Mouse (Mus musculus) E14TG2a.4 (cell line): ENCODE measurements at regions not wholly inside any gene's neighbourhood (a gene's known extent, or its start where the extent isn't known, plus 50 kb on each side); places are given as distances from the start of the nearest gene placed in this dataset.

Experiments used
- H3K27me3 ChIP-seq: 2 replicates; pipeline ENCODE4 v1.6.1; 2014; ENCODE audit warnings: low read length, control low read depth; ENCODE audit not compliant: insufficient read depth
- H3K36me3 ChIP-seq: 2 replicates; pipeline ENCODE4 v1.6.1; 2014; ENCODE audit warnings: low read length, control low read depth; ENCODE audit not compliant: insufficient read depth
- H3K4me1 ChIP-seq: replicated peaks from 2 replicates; pipeline ENCODE4 v1.6.1; 2014; ENCODE audit warnings: low read depth, low read length, control low read depth
- H3K4me3 ChIP-seq: replicated peaks from 2 replicates; pipeline ENCODE4 v1.5.1; 2014; ENCODE audit warnings: mild to moderate bottlenecking, low read length
- H3K9me3 ChIP-seq: 2 replicates; pipeline ENCODE4 v1.6.1; 2014; ENCODE audit warnings: low read length, control low read depth
- CTCF ChIP-seq: conservative IDR thresholded peaks from 2 replicates; pipeline ENCODE4 v1.5.1; 2014; ENCODE audit warnings: low read length
- NANOG ChIP-seq: IDR thresholded peaks from 2 replicates; pipeline ENCODE4 v1.6.1; 2014; ENCODE audit warnings: borderline replicate concordance, low read length, mixed read lengths
- POU5F1 ChIP-seq: IDR thresholded peaks from 2 replicates; pipeline ENCODE4 v1.6.1; 2014; ENCODE audit warnings: low read length, borderline replicate concordance

DNA sequence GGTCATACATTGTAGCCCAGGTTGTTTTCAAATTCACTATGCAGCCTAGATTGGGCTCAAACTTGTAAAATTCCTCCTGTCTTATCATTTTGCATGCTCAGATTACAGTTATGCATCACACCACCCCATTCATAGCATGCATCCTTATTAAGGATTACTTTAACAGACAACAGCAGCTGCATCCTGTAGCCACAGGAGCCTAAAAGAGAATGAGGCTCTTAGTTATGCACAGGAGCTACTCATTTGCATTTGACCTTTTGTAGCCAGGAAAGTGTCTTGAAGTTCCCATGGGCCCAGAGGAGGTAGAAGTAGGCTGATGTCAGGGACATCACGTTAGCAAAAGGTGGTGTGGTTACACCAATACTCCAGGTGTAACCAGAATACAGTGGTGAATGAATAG is 148.9 kb upstream of the Sdr16c6 start:
- H3K9me3 ChIP-seq = peaks cover 34% of the 10 kb centered on the region

DNA sequence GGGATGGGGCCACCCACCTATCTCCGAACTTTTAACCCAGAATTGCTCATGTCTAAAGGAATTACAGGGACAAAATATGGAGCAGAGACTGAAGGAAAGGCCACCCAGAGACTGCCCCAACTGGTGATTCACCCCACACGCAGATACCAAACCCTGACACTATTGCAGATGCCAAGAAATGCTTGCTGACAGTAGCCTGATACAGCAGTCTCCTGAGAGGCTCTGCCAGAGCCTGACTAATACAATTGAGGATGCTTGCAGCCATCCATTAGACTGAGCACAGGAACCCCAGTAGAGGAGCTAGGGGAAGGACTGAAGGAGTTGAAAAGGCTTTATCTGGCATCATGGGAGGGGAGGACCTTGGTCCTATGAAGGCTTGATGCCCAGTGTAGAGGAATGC is 142.4 kb upstream of the Sdr16c6 start:
- no peak for TF ChIP-seq CTCF
- no peak for TF ChIP-seq POU5F1
- TF ChIP-seq NANOG = no peak
- Histone ChIP-seq H3K36me3 (no peaks in the 10 kb centered on the region), H3K4me3 (no peak overlapping the region), H3K27me3 (no peaks in the 10 kb centered on the region), H3K9me3 (no peaks in the 10 kb centered on the region), H3K4me1 (no peaks in the 10 kb centered on the region)

More for the DNA sequence above, 148.9 kb upstream of the Sdr16c6 start:
- H3K4me1 ChIP-seq = peaks cover 13% of the 10 kb centered on the region
- H3K4me3 ChIP-seq = no peak overlapping the region
- H3K27me3 ChIP-seq = no peaks in the 10 kb centered on the region
- TF ChIP-seq POU5F1 (peak; percentile 90), NANOG (peak; percentile 54; the same call in 1 of the 2 replicates), CTCF (no peak)
- H3K36me3 ChIP-seq = no peaks in the 10 kb centered on the region; the same call in 1 of the 2 replicates

DNA sequence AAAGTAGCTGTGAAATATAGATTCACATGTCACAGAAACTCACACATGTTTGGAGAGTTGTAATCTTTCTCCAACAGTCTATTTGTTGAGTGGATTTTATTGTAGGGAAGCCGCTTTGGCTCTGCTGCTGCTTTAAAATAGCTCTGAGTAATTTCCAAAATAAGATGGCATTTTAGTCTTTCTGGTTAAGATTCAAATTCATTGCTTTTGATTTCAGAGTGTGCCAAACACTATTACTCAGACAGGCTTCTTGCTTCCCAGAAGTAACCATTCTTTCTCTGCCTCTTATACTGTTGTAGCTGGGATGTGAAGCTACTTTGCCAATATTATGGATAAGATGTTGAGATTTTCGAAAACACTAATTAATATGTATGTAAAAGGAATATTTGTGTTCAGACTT is 134.6 kb upstream of the Sdr16c6 start:
- H3K9me3 ChIP-seq = no peaks in the 10 kb centered on the region
- no peaks in the 10 kb centered on the region for H3K4me1 ChIP-seq
- no peak overlapping the region for H3K4me3 ChIP-seq
- H3K27me3 ChIP-seq = no peaks in the 10 kb centered on the region
- TF ChIP-seq CTCF = no peak
- TF ChIP-seq POU5F1 = no peak
- TF ChIP-seq NANOG = no peak
- no peaks in the 10 kb centered on the region for H3K36me3 ChIP-seq

DNA sequence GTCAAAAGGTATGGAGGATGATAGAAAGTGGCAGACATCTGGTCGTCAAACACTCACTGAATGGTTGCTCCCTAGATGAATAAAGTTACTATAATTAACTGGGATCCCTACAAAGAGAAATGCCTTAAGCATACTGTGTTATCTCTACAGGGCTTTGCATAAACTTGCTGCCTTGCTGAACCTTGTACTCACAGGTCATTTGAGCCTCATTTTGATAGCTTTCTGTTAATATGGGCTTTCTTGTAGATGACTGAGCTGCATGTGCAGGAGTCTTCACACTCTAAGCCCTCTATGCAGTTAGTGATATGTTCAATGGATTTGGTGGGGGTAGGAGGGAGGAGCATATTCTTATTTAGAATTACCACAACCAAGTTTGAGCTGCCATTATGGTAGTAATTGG is 127.8 kb upstream of the Sdr16c6 start:
- no peaks in the 10 kb centered on the region for H3K27me3 ChIP-seq
- H3K9me3 ChIP-seq = peaks cover 10% of the 10 kb centered on the region; the same call in 1 of the 2 replicates
- TF ChIP-seq CTCF (no peak), POU5F1 (no peak), NANOG (no peak)
- no peaks in the 10 kb centered on the region for H3K36me3 ChIP-seq
- H3K4me3 ChIP-seq = no peak overlapping the region
- no peaks in the 10 kb centered on the region for H3K4me1 ChIP-seq

DNA sequence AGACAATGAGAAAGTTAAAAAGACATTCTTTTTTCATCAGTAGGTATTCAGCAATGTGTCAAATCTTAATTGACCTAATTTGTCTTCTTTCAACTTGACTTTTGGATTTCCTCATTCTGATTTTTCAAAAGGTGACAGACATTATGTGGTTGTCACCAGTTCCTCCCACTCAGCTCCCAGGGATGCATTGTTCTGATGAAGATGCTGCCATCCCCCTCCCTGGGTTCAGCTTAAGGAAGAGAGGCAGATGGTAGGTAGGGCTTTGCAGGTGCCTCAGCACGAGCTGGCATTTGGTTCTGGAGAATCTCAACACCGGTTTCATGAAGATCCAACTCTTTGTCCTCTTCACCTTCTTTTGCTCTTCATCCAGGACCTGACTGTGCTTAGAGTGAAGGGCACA is 122.0 kb upstream of the Sdr16c6 start:
- no peaks in the 10 kb centered on the region for H3K36me3 ChIP-seq

DNA sequence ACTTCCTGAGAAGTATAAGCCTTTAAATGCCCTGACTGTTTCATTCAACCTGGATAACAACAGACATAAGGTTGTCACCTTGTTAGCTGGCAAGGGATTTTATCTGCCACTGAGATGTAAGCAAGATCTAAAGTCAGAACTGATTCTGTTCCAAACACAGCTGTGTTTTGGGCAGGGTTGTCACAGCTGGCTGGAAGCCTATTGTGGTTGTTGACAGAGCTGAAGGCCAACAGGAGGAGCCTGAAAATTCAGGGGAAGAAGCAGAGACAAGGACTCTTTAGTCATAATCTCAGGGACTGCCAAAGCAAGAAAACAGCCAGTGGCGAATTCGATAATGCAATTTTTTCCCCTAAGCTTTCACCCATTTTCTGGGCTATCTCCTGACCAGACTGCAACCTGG is 118.5 kb upstream of the Sdr16c6 start:
- H3K36me3 ChIP-seq = no peaks in the 10 kb centered on the region
- no peaks in the 10 kb centered on the region for H3K4me1 ChIP-seq
- H3K27me3 ChIP-seq = no peaks in the 10 kb centered on the region
- no peaks in the 10 kb centered on the region for H3K9me3 ChIP-seq
- H3K4me3 ChIP-seq = no peak overlapping the region
- TF ChIP-seq CTCF = no peak
- no peak for TF ChIP-seq NANOG
- TF ChIP-seq POU5F1 = no peak

More for the DNA sequence above, 122.0 kb upstream of the Sdr16c6 start:
- Histone ChIP-seq H3K4me3 (no peak overlapping the region), H3K4me1 (no peaks in the 10 kb centered on the region), H3K9me3 (peaks cover 10% of the 10 kb centered on the region; the same call in 1 of the 2 replicates), H3K27me3 (no peaks in the 10 kb centered on the region)
- TF ChIP-seq NANOG (no peak), CTCF (no peak), POU5F1 (no peak)

DNA sequence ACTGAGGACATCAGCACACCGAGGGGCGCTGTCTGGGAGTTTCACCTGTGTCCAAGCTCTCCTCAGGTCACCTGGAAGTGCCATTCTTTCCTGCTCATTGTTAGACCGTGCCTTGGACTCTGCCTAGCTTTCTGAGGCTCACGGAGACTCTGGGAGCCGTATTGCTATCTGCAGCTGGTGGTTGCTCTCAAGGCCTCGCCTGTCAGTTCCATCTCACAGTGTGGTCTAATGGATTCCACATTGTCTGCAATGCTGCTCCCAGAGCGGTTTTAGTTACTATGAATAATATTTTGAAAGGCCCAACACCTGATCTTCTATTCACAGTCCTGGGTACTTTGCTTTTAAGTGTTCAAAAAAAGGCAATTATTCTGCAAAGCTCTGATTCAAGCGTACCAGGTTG is 117.9 kb upstream of the Sdr16c6 start:
- no peaks in the 10 kb centered on the region for H3K27me3 ChIP-seq
- no peaks in the 10 kb centered on the region for H3K9me3 ChIP-seq
- no peak overlapping the region for H3K4me3 ChIP-seq
- TF ChIP-seq POU5F1 (no peak), NANOG (no peak), CTCF (no peak)
- H3K36me3 ChIP-seq = no peaks in the 10 kb centered on the region
- H3K4me1 ChIP-seq = no peaks in the 10 kb centered on the region
